Mouse (Mus musculus): Measurements from ENCODE around the gene Fbxl21.

The Fbxl21 gene

GRCm38 (mm10) chr13:56522081-56522820 is at the start of gene Fbxl21:
TSS of gene Fbxl21 (plus strand) at chr13:56522472.
- peak; percentile 84 for DNase-seq (ENCODE audit: low read depth, low spot score)

- DNase-seq (ENCODE audit: low read depth, low spot score) = no peak
Measured at GRCm38 (mm10) chr13:56472661-56473060, 49.6 kb upstream of the Fbxl21 start.

- DNase-seq (ENCODE audit: low read depth, low spot score) = peak; percentile 30
Measured at GRCm38 (mm10) chr13:56475363-56475762, 46.9 kb upstream of the Fbxl21 start.

- no peak for DNase-seq (ENCODE audit: low read depth, low spot score)
Measured at GRCm38 (mm10) chr13:56476790-56477189, 45.5 kb upstream of the Fbxl21 start.

GRCm38 (mm10) chr13:56477271-56477670 is 45.0 kb upstream of the Fbxl21 start:
- DNase-seq (ENCODE audit: low read depth, low spot score) = no peak

- no peak for DNase-seq (ENCODE audit: low read depth, low spot score)
Measured at GRCm38 (mm10) chr13:56478027-56478426, 44.2 kb upstream of the Fbxl21 start.

- DNase-seq (ENCODE audit: low read depth, low spot score) = no peak
Measured at GRCm38 (mm10) chr13:56482146-56482545, 40.1 kb upstream of the Fbxl21 start, which contains the start of gene Il9. TSS of gene Il9 (minus strand) at chr13:56482246.

GRCm38 (mm10) chr13:56488012-56488411 is 34.3 kb upstream of the Fbxl21 start:
- DNase-seq (ENCODE audit: low read depth, low spot score) = no peak

- no peak for DNase-seq (ENCODE audit: low read depth, low spot score)
Measured at GRCm38 (mm10) chr13:56494440-56494839, 27.8 kb upstream of the Fbxl21 start.

- DNase-seq (ENCODE audit: low read depth, low spot score) = no peak
Measured at GRCm38 (mm10) chr13:56500132-56500531, 22.1 kb upstream of the Fbxl21 start.

- DNase-seq (ENCODE audit: low read depth, low spot score) = no peak
Measured at GRCm38 (mm10) chr13:56500636-56501035, 21.6 kb upstream of the Fbxl21 start.

GRCm38 (mm10) chr13:56501866-56502420 is 20.3 kb upstream of the Fbxl21 start:
- DNase-seq (ENCODE audit: low read depth, low spot score) = no peak

GRCm38 (mm10) chr13:56506871-56507496 is 15.3 kb upstream of the Fbxl21 start:
- no peak for DNase-seq (ENCODE audit: low read depth, low spot score)

- no peak for DNase-seq (ENCODE audit: low read depth, low spot score)
Measured at GRCm38 (mm10) chr13:56509796-56510195, 12.5 kb upstream of the Fbxl21 start.

- no peak for DNase-seq (ENCODE audit: low read depth, low spot score)
Measured at GRCm38 (mm10) chr13:56513595-56513994, 8.7 kb upstream of the Fbxl21 start.

- DNase-seq (ENCODE audit: low read depth, low spot score) = no peak
Measured at GRCm38 (mm10) chr13:56516311-56516710, 6.0 kb upstream of the Fbxl21 start.

- DNase-seq (ENCODE audit: low read depth, low spot score) = no peak
Measured at GRCm38 (mm10) chr13:56516816-56517215, 5.5 kb upstream of the Fbxl21 start.

GRCm38 (mm10) chr13:56522821-56523167 is 522 bp downstream of the Fbxl21 start:
- DNase-seq (ENCODE audit: low read depth, low spot score) = no peak

- no peak for DNase-seq (ENCODE audit: low read depth, low spot score)
Measured at GRCm38 (mm10) chr13:56526871-56527270, 4.6 kb downstream of the Fbxl21 start.

- no peak for DNase-seq (ENCODE audit: low read depth, low spot score)
Measured at GRCm38 (mm10) chr13:56527846-56528245, 5.6 kb downstream of the Fbxl21 start.

GRCm38 (mm10) chr13:56528281-56528680 is 6.0 kb downstream of the Fbxl21 start:
- DNase-seq (ENCODE audit: low read depth, low spot score) = no peak

- DNase-seq (ENCODE audit: low read depth, low spot score) = no peak
Measured at GRCm38 (mm10) chr13:56529031-56529430, 6.8 kb downstream of the Fbxl21 start.

GRCm38 (mm10) chr13:56529685-56530084 is 7.4 kb downstream of the Fbxl21 start:
- DNase-seq (ENCODE audit: low read depth, low spot score) = no peak
